Mouse (Mus musculus): ENCODE measurements around the gene Dnajc9. TPM values are rescaled to one million over a fixed set of nuclear protein-coding genes. Genes with fewer than 3 reads are reported as not detected.

Dnajc9 gene
- 161 and 164 TPM in 2 replicates for polyA plus RNA-seq (2015; fragmentation: Nextera tagmentation; extraction: Ambion mirVana)

- under 1% methylated on average over 59 of the region's 59 CpGs for WGBS
- H3K4me3 ChIP-seq (ENCODE audit: low read length): peak within 1 kb of the TSS; percentile 84
- H3K9ac ChIP-seq (ENCODE audit: low read length): peak within 1 kb of the TSS; percentile 83
- peaks cover 14% of the 10 kb centered on the region for H3K36me3 ChIP-seq (ENCODE audit: control insufficient read depth, insufficient read depth, low read length)
- peak within 1 kb of the TSS; percentile 83 for H3K27ac ChIP-seq (ENCODE audit: low read length)
- no peaks in the 10 kb centered on the region for H3K9me3 ChIP-seq (ENCODE audit: control insufficient read depth, low read length)
- no peaks in the 10 kb centered on the region for H3K27me3 ChIP-seq (ENCODE audit: control insufficient read depth, insufficient read depth, low read depth, low read length)
- H3K4me1 ChIP-seq (replicated peaks; ENCODE audit: control insufficient read depth, insufficient read depth, low read length): peaks cover 21% of the 10 kb centered on the region
- ATAC-seq (ENCODE audit: low read depth): peak; percentile 72
- H3K4me2 ChIP-seq (ENCODE audit: low read depth, low read length): peak within 1 kb of the TSS; percentile 86
Measured at GRCm38 (mm10) chr14:20388441-20389129, at the start of gene Dnajc9. Gene Dnajc9 (minus strand): TSS chr14:20388910.

- H3K36me3 ChIP-seq (ENCODE audit: control insufficient read depth, insufficient read depth, low read length): no peaks in the 10 kb centered on the region
- no peak for ATAC-seq (ENCODE audit: low read depth)
- H3K4me3 ChIP-seq (ENCODE audit: low read length): no peak overlapping the region
- H3K9ac ChIP-seq (ENCODE audit: low read length): no peak overlapping the region
- no peaks in the 10 kb centered on the region for H3K27me3 ChIP-seq (ENCODE audit: control insufficient read depth, insufficient read depth, low read depth, low read length)
- 65% methylated on average over 6 of the region's 6 CpGs for WGBS
- H3K27ac ChIP-seq (ENCODE audit: low read length): no peak overlapping the region
- H3K4me2 ChIP-seq (ENCODE audit: low read depth, low read length): no peak overlapping the region
- no peaks in the 10 kb centered on the region for H3K9me3 ChIP-seq (ENCODE audit: control insufficient read depth, low read length)
- no peaks in the 10 kb centered on the region for H3K4me1 ChIP-seq (replicated peaks; ENCODE audit: control insufficient read depth, insufficient read depth, low read length)
Measured at GRCm38 (mm10) chr14:20436976-20437375, 48.3 kb upstream of the Dnajc9 start.

DNA sequence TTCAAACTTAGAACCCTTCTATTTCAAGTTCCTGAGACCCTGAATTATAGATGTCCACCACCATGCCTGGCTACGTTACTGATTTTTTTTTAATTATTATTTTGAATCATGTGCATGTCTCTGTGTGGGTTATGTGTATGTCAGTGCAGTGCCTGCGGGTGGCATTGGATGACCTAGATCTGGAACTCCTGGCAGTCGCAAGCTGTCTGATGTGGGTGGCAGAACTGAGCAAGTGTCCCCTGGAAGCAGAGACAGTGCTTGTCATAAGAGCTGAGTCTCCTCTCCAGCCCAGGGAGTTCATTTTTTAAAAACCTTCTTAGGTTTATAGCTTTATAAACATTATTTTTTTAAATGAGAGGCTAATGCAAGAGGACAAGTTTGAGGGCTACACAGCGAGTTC is 43.7 kb upstream of the Dnajc9 start:
- Histone ChIP-seq H3K9ac (ENCODE audit: low read length) (no peak overlapping the region), H3K4me2 (ENCODE audit: low read depth, low read length) (no peak overlapping the region), H3K27ac (ENCODE audit: low read length) (no peak overlapping the region), H3K4me1 (replicated peaks; ENCODE audit: control insufficient read depth, insufficient read depth, low read length) (no peaks in the 10 kb centered on the region), H3K36me3 (ENCODE audit: control insufficient read depth, insufficient read depth, low read length) (no peaks in the 10 kb centered on the region), H3K9me3 (ENCODE audit: control insufficient read depth, low read length) (no peaks in the 10 kb centered on the region), H3K4me3 (ENCODE audit: low read length) (no peak overlapping the region), H3K27me3 (ENCODE audit: control insufficient read depth, insufficient read depth, low read depth, low read length) (no peaks in the 10 kb centered on the region)
- no peak for ATAC-seq (ENCODE audit: low read depth)
- 73% methylated on average over 4 of the region's 4 CpGs for WGBS

DNA sequence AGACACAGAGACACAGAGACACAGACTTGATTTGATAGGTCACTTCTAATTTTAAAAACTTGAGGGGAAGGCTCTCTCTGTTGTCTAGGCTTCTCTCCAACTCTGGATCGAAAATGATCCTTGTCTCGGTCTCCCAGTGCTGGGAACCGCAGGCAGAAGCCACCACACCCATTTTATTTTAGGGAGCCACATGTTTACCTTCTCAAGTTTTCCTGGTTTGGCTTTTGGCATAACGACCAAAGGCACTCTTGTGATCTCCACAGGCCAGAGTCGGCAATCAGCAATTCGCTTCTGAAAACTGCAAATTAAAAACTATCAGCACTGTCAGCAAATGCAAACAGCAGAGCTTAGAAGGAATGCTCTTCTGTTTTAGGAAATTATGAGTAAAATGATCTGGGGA is 43.0 kb upstream of the Dnajc9 start:
- no peaks in the 10 kb centered on the region for H3K4me1 ChIP-seq (replicated peaks; ENCODE audit: control insufficient read depth, insufficient read depth, low read length)
- no peak overlapping the region for H3K27ac ChIP-seq (ENCODE audit: low read length)
- H3K4me2 ChIP-seq (ENCODE audit: low read depth, low read length): no peak overlapping the region
- H3K4me3 ChIP-seq (ENCODE audit: low read length): no peak overlapping the region
- H3K36me3 ChIP-seq (ENCODE audit: control insufficient read depth, insufficient read depth, low read length): no peaks in the 10 kb centered on the region
- ATAC-seq (ENCODE audit: low read depth): no peak
- no peaks in the 10 kb centered on the region for H3K27me3 ChIP-seq (ENCODE audit: control insufficient read depth, insufficient read depth, low read depth, low read length)
- no peak overlapping the region for H3K9ac ChIP-seq (ENCODE audit: low read length)
- no peaks in the 10 kb centered on the region for H3K9me3 ChIP-seq (ENCODE audit: control insufficient read depth, low read length)
- 66% methylated on average over 6 of the region's 6 CpGs for WGBS

GRCm38 (mm10) chr14:20429833-20430232 is 41.1 kb upstream of the Dnajc9 start:
- no peak for ATAC-seq (ENCODE audit: low read depth)
- H3K4me2 ChIP-seq (ENCODE audit: low read depth, low read length): no peak overlapping the region
- H3K4me3 ChIP-seq (ENCODE audit: low read length): no peak overlapping the region
- H3K4me1 ChIP-seq (replicated peaks; ENCODE audit: control insufficient read depth, insufficient read depth, low read length): no peaks in the 10 kb centered on the region
- H3K36me3 ChIP-seq (ENCODE audit: control insufficient read depth, insufficient read depth, low read length): no peaks in the 10 kb centered on the region
- no peak overlapping the region for H3K27ac ChIP-seq (ENCODE audit: low read length)
- WGBS: 47% methylated on average over 1 of the region's 1 CpGs
- no peaks in the 10 kb centered on the region for H3K27me3 ChIP-seq (ENCODE audit: control insufficient read depth, insufficient read depth, low read depth, low read length)
- H3K9ac ChIP-seq (ENCODE audit: low read length): no peak overlapping the region
- no peaks in the 10 kb centered on the region for H3K9me3 ChIP-seq (ENCODE audit: control insufficient read depth, low read length)

DNA sequence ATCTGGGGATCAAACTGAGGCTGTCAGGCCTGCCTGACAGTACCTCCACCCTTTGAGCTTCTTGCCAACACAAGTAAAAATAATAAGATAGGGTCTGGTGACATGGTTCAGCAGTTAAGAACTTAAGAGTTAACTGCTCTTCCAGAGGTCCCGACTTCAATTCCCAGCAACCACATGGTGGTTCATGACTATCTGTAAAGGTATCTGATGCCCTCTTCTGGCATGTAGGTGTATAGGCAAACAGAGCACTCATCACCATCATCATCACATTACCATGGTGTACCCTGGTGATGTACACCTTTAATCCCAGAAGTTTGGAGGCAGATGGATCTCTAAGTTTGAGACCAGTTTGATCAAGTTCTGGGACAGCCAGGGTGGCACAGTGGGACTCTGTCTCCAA is 39.9 kb upstream of the Dnajc9 start:
- Histone ChIP-seq H3K27me3 (ENCODE audit: control insufficient read depth, insufficient read depth, low read depth, low read length) (no peaks in the 10 kb centered on the region), H3K27ac (ENCODE audit: low read length) (no peak overlapping the region), H3K9ac (ENCODE audit: low read length) (no peak overlapping the region), H3K9me3 (ENCODE audit: control insufficient read depth, low read length) (no peaks in the 10 kb centered on the region), H3K36me3 (ENCODE audit: control insufficient read depth, insufficient read depth, low read length) (no peaks in the 10 kb centered on the region), H3K4me1 (replicated peaks; ENCODE audit: control insufficient read depth, insufficient read depth, low read length) (no peaks in the 10 kb centered on the region), H3K4me3 (ENCODE audit: low read length) (no peak overlapping the region), H3K4me2 (ENCODE audit: low read depth, low read length) (no peak overlapping the region)
- no peak for ATAC-seq (ENCODE audit: low read depth)
- WGBS: 35% methylated on average over 1 of the region's 1 CpGs

DNA sequence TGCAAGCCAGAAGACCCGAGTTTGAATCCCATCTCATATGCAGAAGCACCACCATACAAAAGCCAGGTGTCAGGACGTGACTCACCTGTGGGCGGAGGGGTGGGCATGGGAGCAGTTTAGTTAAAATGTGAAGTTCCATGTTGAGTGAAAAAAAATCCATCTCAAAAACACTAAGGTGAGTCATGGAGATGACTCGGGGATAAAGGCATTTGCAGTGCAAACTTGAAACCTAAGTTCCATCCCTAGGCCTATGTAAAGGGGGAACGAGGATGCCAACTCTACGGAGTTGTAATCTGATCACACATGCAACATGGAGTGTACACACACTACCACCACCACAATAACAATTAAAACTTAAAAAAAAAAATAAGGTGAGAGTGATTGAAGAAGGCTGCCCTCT is 34.3 kb upstream of the Dnajc9 start:
- H3K9ac ChIP-seq (ENCODE audit: low read length): no peak overlapping the region
- H3K9me3 ChIP-seq (ENCODE audit: control insufficient read depth, low read length): no peaks in the 10 kb centered on the region
- no peak overlapping the region for H3K4me3 ChIP-seq (ENCODE audit: low read length)
- no peak for ATAC-seq (ENCODE audit: low read depth)
- H3K27ac ChIP-seq (ENCODE audit: low read length): no peak overlapping the region
- no peaks in the 10 kb centered on the region for H3K4me1 ChIP-seq (replicated peaks; ENCODE audit: control insufficient read depth, insufficient read depth, low read length)
- 78% methylated on average over 6 of the region's 6 CpGs for WGBS
- H3K4me2 ChIP-seq (ENCODE audit: low read depth, low read length): no peak overlapping the region
- H3K36me3 ChIP-seq (ENCODE audit: control insufficient read depth, insufficient read depth, low read length): no peaks in the 10 kb centered on the region
- H3K27me3 ChIP-seq (ENCODE audit: control insufficient read depth, insufficient read depth, low read depth, low read length): no peaks in the 10 kb centered on the region

DNA sequence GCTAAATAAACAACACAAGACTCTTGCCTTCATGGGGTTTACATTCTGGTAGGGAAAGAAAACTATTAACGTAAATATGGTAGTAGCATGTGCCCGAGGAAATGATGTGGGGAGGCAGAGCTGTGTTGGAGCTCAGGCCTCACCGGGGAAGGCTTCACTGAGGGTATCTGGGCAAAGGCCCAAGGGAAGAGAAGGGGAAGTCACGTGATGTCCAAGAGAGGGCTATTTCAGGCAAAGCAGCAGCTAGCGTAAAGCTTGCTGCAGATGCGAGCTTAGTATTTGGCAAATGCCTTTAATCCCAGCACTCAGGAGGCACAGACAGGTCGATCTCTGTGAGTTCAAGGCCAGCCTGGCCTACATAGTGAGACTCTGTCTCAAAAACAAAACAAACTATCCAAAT is 33.5 kb upstream of the Dnajc9 start:
- Histone ChIP-seq H3K4me2 (ENCODE audit: low read depth, low read length) (no peak overlapping the region), H3K27ac (ENCODE audit: low read length) (no peak overlapping the region), H3K36me3 (ENCODE audit: control insufficient read depth, insufficient read depth, low read length) (no peaks in the 10 kb centered on the region), H3K4me1 (replicated peaks; ENCODE audit: control insufficient read depth, insufficient read depth, low read length) (no peaks in the 10 kb centered on the region), H3K4me3 (ENCODE audit: low read length) (no peak overlapping the region), H3K9me3 (ENCODE audit: control insufficient read depth, low read length) (no peaks in the 10 kb centered on the region), H3K27me3 (ENCODE audit: control insufficient read depth, insufficient read depth, low read depth, low read length) (no peaks in the 10 kb centered on the region), H3K9ac (ENCODE audit: low read length) (no peak overlapping the region)
- ATAC-seq (ENCODE audit: low read depth): no peak
- 58% methylated on average over 7 of the region's 7 CpGs for WGBS

DNA sequence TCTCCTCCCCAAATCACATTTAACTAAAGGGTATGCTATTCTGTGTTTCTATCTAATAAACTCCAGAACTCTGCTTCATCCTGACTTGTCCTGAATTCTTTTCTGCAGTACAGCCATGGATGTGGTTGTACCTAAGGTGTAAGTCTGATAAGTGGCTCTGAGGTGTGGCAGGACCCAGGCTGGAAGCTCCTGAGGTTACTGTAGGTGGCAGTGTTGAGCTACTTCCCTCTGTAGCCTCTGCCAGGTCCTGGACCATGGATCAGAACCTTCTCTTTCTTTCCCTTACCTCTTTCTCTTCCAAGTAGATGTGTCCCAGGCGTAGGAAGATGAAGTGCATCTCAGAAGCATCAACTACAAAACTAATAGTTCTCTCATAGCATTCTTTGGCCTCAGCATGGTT is 11.4 kb upstream of the Dnajc9 start:
- no peaks in the 10 kb centered on the region for H3K9me3 ChIP-seq (ENCODE audit: control insufficient read depth, low read length)
- no peak for ATAC-seq (ENCODE audit: low read depth)
- H3K4me2 ChIP-seq (ENCODE audit: low read depth, low read length): no peak overlapping the region
- no peaks in the 10 kb centered on the region for H3K36me3 ChIP-seq (ENCODE audit: control insufficient read depth, insufficient read depth, low read length)
- H3K9ac ChIP-seq (ENCODE audit: low read length): no peak overlapping the region
- H3K27me3 ChIP-seq (ENCODE audit: control insufficient read depth, insufficient read depth, low read depth, low read length): no peaks in the 10 kb centered on the region
- no peak overlapping the region for H3K27ac ChIP-seq (ENCODE audit: low read length)
- H3K4me1 ChIP-seq (replicated peaks; ENCODE audit: control insufficient read depth, insufficient read depth, low read length): no peaks in the 10 kb centered on the region
- 57% methylated on average over 1 of the region's 1 CpGs for WGBS
- H3K4me3 ChIP-seq (ENCODE audit: low read length): no peak overlapping the region

DNA sequence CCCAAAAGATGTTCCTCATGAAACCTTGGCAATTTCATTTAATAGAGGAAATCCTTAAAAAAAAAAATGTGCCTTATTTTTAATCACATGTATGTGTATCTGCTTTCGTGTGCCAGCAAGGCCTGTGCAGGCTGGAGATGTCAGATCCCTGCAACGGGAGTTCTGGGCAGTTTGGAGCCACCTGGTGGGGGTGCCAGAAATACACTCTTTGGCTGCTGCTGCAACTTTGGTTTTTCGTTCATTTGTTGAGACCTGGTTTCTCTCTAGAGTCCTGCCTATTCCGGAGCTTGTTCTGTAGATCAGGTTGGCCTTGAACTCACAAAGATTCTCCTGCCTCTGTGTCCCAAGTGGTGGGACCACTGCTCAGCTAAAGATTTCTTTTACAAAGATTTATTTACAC is 10.2 kb upstream of the Dnajc9 start:
- H3K27me3 ChIP-seq (ENCODE audit: control insufficient read depth, insufficient read depth, low read depth, low read length): no peaks in the 10 kb centered on the region
- no peak overlapping the region for H3K9ac ChIP-seq (ENCODE audit: low read length)
- peaks cover 3% of the 10 kb centered on the region for H3K4me1 ChIP-seq (replicated peaks; ENCODE audit: control insufficient read depth, insufficient read depth, low read length)
- WGBS: 37% methylated on average over 4 of the region's 4 CpGs
- H3K4me3 ChIP-seq (ENCODE audit: low read length): no peak overlapping the region
- no peaks in the 10 kb centered on the region for H3K9me3 ChIP-seq (ENCODE audit: control insufficient read depth, low read length)
- no peaks in the 10 kb centered on the region for H3K36me3 ChIP-seq (ENCODE audit: control insufficient read depth, insufficient read depth, low read length)
- H3K4me2 ChIP-seq (ENCODE audit: low read depth, low read length): no peak overlapping the region
- H3K27ac ChIP-seq (ENCODE audit: low read length): no peak overlapping the region
- no peak for ATAC-seq (ENCODE audit: low read depth)
